Mouse (Mus musculus): ENCODE measurements around the gene Sac3d1.

DNA sequence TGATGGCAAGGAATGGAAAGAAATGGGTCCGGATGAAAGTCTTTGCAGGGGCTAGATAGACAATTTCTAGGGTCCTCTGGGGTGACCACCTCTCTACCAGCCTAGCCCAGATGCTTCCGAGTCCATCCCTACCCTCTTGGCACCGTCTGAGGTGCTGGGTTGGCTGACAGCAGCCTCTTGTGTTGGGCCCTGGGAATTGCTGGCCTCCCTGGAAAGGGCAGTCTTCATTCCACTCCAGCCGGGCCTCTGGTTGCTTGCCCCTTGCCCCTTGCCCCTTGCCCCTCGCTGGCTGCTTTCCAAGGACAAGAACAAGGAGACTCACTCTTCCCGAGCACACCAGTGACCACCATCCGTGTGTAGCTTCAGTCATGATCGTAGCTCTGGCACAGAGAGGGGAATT, 37.9 kb upstream of the Sac3d1 start:
- peak; percentile 13; the same call in 1 of the 2 replicates for TF ChIP-seq CTCF (IDR thresholded peaks at IDR 0.05; ENCODE audit: extremely low read depth, insufficient read length, insufficient replicate concordance, low read depth, low read length)
- no peak for TF ChIP-seq POLR2A (IDR thresholded peaks at IDR 0.05; ENCODE audit: low read depth, low read length)

Data from small intestine, adult 2 months (tissue).